Mouse (Mus musculus) heart, postnatal 4 days (tissue): ENCODE data around the gene Mcm3. TPM values are rescaled to one million over a fixed set of nuclear protein-coding genes. Genes with fewer than 3 reads are reported as not detected.

Experiments used
- DNase-seq: peaks from one replicate; pipeline ENCODE4 v3.0.0; 2021
- total RNA-seq, 2 experiments: library from RNA; stranded (reverse); gene quantifications; 2 replicates each; pipeline ENCODE4 v1.2.3; 2021

Mcm3 gene
- total RNA-seq = 10 to 100 TPM; 63.0 to 63.7 TPM

DNA sequence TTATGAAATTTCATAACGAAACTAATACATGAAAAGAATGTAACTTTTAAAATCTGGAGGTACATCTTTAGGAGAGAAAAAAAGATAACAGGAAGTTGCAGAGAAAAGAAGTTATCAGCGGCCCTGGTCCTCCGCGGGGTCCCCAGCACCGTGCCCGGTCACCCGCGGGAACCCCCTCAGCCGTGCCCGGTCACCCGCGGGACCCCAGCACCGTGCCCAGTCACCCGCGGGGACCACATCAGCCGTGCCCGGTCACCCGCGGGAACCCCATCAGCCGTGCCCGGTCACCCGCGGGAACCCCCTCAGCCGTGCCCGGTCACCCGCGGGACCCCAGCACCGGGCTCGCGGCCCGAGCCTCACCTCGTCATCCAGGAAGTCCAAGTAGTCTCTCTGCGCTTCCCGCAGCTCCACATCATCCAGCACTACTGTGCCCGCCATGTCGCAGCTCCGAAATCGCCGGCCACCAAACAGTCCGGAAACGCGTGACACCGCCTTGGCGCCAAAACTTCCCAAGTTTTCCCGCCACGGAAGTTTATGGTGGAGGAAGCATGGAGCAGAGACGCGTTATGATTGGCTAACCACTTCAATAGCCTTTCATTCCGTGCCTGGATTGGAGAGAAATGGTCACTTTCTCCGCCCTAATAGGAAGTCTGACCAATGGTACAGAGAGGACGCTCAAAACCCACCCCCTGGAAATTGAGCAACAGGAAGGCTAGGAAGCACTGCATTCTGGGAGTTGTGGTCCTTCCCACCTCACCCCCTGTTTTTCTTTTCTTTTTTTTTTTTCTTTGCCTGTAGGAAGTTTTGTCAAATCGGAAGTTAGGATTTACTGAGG lies at the start of gene Mcm3:
Gene Mcm3 (minus strand): TSS at position 542 of the 835 bp plus-strand sequence.
- DNase-seq = peak; percentile 93

DNA sequence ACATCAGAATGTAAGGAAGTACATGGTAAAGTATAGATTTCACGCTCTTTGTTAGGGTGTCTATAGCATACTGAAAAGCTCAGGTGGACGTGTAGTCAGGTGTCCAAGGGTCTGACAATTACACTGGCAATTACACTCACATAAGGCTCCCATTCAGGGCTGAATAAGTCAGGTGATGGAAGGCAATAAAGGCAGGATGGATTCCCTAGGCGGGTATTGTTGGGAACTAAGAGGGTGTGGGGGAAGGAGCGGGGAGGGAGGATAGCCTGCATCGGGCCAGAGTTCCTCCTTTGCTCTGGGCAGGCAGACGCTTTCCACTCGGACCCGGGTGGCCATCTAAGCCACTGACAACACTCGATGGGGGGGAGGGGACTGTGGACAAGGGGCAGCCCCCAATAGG lies 47.9 kb upstream of the Mcm3 start:
- DNase-seq = no peak

DNA sequence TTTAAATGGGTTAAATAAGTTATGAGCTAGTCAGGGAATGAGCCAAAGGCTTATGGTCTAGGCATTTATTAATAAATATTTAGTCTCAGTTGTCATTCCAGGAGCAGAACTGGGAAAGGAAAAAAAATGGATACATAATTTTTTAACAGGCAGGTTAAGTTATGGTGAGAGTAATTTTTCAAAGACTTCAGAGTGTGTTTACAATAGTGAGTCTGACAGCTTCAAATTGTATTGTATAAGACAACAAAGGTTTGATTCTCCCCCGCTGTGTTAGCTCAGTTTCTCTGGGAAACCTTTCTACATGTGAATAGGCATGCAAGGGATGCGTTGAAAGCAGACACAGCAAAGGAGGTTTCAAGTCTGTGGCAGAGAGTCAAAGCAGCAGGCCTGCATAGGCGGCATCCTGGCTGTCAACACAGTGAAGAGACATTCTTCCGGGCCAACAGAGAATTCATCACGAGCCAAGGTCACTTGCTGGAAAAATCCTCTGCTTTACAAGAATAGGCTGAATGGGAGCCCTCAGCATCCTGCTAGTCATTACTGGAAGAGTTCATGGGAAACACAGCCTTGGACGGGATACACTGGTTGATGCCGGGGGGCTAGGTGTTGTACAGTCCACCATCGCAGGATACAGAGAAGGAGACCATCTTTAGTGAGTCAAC lies 47.3 kb upstream of the Mcm3 start:
- no peak for DNase-seq

DNA sequence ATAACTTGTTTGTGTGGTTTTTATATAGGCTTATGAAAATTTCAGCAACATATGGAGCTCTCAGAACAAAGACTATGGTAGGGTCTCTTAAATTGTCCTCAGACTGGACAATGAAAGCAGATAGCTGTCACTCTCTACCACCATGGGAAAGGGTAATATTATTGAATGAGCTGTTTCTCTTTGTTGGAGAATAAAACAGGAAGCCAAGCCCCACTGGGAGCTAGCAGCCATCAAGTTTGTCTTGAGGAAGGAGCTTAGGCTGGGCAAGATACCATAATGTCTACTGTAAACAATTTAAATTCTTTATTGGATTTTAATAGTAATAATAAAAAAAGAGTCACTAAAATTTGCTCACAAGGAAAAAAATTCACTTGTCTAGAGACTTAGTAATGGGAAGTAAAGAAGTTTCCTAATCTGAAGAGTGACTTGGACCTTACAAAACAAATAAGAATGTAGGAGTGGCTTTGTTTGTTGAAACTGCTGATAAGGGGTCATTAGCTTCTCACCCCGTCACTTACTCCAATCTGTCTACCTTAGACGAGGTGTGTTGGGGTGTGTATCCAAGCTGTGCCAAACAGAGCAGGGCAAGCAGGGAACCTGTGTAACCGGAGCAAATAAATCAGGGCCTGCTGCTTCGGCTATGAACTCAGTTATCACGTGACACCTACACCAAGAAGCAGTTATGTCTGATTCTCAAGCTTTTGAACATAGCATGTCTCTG lies 43.5 kb upstream of the Mcm3 start:
- no peak for DNase-seq

DNA sequence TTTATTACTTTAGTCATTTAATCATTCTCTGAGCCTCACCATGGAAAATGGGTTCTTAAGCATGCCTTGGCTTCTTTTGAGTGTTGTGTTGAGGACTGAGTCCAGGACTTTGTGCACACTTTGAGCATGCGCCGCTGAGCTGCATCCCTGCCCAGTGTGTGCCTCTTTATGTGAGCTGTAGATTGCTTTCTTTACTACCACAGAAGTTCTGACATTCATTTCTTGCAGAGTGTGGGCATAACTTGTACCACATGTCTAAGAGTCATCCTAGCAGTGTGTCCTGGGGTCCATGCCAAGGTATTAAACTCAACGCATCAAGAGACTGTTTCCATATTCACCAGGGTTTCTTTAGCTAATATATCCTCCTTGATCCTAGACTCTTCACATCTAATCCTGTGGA lies 41.8 kb upstream of the Mcm3 start:
- no peak for DNase-seq

DNA sequence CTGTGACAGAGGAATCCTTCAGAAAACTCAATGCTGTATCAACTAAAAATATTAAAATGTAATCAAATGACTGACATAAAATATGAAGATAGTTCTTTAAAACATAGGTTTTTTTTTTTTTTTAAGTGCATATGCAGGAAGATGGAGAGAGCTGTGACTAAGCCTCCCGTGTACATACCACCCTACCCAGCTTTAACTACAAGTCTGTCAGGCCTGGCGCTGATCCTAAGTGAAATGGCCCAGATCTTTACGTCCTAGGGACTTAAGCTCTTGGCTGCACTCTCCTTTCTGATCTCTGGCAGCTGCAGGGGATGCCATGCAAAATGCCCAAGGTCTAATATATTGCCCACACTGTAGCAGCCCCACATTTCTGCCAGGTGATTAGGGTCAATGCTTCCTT lies 40.7 kb upstream of the Mcm3 start:
- DNase-seq = no peak

DNA sequence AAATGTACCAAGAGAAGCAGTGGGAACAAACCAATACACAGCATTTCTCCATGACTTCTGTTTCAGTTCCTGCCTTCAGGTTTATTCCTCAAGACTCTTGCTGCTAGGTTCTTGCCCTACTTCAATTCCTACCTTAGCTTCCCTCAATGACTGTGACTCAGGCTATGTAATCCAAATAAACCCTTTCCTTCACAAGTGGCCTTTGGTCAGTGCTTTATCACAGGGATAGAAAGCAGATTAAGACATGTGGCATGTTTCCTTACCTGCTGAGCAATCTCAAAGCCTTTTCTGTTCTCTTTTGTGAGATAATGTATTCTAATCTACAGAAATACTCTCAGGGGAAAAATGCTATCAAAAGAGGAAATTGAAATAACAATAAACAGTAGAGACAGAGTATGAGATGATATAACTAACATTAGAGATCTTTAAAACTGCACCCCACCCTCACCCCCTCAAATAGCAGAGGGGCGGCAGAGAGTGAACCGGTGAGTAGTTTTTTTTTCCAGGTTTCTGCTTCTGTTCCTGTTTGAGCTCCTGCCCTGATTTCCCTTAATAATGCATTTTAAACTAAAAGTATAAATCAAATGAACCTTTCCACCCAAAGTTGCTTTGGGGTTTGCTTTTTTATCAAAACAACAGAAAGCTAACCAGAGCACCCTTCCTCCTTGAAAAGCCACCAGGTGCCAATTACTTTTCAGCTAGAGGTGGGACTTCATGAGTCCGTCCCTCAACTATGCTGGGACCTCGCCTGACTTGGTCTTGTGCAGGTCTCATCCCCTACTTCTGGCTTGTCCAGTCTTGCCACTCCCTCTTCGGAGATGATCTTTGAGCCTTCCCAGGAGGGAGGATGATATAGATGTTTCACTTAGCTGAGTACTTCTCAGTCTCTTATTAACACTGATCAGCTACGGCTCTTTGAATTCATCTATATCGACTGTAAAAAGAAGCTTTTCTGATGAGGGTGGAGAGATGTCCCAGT lies 37.1 kb upstream of the Mcm3 start:
- no peak for DNase-seq

DNA sequence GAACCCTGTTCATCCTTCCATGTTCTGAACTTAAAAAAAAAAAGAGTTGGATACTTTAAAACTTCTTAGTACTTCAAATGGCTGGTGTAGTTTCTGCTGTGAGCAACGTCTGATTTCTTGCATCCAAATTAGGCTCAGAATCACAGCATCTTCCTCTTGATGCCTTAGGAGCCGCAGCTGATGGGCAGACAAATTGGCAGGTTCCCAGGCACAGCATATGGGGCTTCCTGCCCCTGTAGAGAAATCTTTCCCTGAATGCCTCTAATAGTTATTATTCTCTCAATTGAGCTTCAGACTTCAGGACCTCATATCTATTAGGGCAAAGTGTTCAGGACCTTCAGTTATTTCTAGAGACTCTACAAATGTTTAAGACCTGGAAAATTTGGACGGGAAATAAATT lies 19.8 kb upstream of the Mcm3 start:
- no peak for DNase-seq

DNA sequence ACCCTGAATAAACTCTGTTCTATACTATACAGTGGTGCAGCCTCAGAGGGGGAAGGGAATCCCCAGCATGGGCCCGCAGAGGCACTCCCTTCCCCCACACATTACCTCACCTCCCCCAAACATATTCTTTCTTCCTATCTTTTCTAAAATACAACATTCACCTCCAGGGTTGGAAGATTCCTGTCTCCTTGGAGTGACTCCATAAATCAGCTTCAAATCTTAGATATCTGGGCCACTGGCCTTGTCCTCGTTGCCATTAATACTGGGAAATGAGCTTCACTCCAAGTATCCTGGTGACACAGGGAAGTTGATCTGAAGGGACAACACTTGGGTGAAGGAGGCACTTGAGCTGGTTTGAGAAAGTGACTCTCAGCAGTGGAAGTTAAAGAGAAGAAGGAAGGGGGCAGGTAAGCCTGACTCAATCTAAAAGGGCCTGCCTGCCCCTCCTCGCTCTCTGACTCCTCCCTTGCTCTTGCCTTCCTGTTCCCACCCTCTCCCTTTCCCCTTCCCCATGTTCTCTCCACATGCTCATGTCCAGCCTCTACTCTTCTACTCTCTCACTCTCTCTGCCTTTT lies 16.5 kb upstream of the Mcm3 start:
- DNase-seq = no peak

DNA sequence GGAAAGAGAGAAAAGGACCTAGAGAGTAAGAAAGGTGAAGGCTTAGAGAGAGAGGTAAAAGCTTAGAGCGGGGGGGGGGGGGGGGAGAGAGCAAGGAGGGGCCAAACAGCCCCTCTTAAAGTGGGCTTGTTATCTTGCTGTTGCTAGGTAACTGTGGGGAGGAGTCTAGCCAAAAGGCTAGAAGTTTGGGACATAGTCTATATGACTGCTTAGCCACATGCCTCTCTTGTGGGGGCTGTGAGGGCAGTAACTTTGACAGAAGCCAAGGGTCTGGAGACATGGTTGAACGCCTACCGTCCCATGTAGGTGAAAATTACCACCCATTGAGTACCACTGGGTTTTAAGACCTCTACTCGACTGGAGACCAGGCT lies 13.0 kb upstream of the Mcm3 start:
- DNase-seq = no peak

DNA sequence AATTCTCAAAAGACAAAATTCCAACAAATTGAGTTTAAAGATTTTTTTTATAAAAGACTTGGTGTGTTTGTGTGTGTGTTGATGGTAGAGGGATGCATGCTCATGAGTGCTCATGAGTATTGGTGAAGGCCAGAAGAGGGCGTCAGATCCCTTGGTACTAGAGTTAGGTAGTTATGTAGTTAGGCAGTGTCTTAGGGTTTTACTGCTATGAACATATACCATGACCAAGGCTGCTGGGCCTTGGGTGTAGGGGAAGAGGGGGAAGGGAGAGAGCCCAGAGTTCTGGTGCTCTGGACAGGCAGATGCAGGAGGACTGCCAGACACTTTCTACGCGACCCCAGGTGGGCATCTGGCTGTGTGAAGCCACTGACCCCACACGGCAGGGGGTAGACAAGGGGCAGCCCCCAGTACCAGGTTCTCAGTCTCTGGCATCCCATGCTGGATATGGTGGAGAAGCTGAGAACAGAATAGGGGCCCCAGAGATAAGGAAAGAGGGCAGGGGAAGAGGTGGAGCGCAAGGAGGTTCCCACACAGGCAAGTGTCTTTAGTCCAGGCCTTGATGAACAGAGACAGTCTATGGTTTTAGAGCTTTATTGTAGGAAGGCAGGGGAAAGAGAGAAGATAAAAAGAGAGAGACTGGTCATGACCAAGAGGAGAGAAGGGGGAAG lies 12.5 kb upstream of the Mcm3 start:
- no peak for DNase-seq

DNA sequence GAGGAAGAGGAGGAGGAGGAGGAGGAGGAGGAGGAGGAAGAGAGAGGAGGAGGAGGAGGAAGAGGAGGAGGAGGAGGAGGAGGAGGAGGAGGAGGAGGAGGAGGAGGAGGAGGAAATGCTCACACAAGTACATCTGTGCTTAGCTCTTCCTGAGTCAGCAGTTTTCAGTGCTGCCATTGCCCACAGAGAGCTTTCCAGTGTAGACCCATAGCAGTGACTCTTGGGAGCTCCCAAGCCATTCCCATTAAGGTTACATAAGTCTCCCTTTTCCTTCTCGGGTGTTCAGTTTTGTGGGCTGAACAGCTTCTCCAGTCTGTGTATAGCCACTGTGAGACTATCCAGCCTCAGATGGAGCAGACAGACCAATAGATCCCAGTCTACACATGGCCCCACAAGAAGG lies 10.4 kb upstream of the Mcm3 start:
- no peak for DNase-seq

DNA sequence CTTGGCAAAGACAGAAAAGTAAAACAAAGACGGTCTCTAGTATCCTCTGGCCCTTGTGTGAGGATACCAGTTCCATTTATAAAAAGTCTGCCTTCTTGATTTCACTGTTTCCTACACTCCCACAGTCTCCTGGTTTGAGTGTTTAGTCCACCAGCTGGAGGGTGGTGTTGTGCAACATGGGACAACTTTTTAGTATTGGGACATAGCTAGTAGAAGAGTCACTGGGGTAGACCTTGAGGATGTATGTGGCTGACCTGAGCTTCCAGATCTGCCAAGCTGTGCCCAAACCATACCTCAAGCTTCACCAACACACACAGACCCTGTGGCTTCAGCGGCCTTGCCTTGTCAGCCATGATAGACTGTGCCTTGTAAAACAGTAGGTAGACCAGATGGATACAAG lies 7.9 kb upstream of the Mcm3 start:
- DNase-seq = no peak

DNA sequence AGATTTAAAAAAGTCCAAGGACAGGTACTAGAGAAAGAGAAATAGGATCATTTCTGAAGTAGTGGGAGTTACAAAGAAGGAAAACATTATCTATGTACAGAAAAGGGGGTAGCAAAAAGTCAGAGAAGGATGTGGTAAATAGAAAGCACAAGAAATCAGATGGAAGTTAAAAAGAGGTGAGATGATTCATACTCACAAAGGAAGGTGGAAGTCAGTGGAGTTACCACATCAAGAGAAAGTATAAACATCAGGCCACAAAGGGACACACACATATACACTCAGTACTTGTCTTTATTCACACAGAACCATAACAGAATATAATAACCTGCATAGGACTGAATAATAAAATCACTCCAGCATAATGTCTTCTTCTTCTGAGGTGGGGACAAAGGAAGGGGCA lies 4.9 kb upstream of the Mcm3 start:
- no peak for DNase-seq

DNA sequence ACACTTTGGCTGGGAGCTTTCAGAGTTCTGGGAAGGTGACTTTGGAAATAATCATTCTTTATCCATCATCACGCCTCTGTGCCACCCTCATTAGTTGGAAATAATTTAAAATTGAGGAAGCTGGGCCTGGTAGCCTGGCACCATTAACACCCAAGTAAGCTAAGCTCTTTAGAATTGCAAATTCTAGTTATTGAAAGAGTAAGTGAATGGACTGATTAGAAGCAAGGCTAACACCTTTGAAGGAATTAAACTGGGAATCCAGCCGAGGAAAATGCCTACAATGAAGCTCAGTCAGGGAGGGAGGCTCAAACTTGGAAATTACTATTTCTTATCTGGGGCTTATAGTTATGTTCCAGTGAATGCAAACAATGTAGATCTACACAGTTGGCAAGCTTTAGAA lies 3.8 kb upstream of the Mcm3 start:
- DNase-seq = no peak

DNA sequence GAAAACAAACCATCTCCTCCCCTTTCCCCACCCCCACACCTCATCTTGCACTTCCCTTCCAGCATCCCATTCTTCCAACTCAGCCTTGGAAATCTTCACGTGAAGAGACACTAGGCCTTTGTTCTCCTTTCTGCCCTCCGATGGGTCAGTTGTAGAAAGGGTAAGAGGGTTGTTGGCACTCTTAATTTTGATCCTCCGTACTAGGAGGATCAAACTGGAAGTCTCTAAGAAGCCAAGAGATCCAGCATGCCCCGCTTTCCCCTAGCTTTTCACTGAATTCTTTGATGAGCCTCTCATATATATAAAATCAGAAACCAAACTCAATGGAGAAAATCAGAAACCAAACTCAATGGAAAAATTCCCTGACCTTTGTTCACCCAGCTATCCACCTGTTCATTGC lies 3.4 kb upstream of the Mcm3 start:
- no peak for DNase-seq

DNA sequence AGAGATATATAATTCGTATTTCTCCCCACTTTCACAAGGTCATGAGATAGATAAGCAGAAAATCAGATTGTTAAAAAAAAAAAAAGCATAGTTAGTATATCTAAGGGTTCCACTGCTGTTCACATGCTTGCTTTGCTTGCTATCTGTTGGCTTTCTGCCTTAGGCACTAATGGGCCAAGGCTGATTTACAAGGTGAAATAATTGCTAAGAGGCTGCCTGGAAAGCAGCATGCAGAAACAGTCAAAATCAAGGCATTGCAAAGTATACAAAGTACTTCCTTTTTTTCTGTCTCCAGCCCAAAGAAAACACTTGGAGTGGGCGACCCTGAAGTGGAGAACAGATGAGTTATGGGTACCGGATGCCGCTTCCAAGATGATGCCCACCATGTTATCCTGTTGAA lies 847 bp upstream of the Mcm3 start:
- DNase-seq = no peak

DNA sequence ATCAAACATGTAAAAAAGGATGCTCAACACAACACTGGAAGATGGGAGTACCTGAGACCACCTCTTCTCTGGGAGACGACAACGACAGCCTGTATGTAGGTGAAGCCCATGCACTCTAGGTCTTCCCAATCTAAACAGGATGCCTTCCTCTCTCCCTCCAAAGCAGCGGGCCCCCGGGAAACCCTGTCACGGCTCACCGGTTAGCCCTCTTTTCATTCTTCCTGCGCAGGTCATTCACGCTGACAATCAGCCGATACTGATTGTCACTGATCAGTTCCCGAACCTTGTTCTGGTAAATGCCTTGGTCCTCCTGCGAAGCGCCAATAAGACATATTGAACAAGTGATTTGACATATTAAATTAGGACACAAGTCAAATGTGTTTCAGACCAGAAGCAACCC lies 2.5 kb downstream of the Mcm3 start:
- DNase-seq = no peak

DNA sequence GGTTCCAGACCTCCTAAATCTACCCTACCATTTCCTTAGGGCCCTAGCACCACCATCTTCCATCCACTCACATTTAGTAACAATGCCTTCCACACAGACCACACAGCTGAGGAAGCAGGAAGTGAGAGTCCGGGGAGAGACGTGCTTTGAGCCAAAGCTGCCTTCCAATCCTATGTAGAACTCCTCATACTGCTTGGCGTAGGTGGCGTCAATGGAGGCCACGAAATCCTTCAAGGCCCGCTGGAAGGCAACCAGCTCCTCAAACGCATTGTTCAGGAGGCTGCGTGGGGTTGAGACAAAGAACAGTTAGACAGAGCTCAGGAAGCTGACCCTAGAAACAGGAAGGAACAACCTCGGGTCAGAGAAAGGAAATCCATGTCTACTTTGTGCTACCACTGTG lies 2.9 kb downstream of the Mcm3 start:
- peak; percentile 9 for DNase-seq

DNA sequence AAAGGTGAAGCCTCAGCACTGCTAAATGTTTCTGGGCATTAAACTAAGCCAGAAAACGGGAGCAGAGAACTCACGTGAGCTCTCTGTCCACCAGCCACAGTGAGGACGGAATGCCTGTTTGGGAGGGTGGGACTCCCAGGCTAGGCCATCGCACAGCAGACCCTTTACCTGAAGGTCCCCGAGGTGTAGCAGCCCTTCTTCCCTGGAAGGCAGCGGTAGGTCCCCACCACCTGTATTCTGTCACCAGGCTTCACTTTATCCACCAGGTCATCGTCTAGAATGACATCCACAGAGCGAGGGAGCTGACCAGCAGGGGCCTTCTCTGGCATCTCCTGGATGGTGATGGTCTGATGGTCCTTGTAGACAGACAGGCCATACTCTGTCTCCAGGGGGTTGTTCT lies 5.6 kb downstream of the Mcm3 start:
- DNase-seq = no peak

DNA sequence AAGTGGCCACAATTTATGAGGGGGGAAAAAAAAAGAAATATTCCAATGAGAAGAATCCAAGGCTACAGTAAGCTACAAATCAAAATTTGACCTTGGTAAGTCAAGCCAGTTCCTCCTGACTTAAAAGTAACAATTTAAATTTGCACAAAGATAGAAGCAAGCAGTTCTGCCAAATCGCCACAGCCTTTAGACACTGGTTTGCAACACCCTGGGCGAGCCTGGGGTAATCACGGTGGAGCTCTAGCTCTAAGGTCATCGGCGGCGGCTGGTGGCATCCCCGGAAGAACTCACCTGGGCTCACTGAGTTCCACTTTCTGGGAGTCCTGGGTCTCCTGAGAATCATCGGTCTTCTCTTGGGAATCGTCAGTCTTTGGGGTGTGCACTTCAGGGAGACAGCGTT lies 15.6 kb downstream of the Mcm3 start:
- no peak for DNase-seq
